ENCODE assay signal across 8 mouse cellular contexts in genomic region chr2:74711721-74712621, GRCm38 (mm10). TPM values are rescaled to one million over a fixed set of nuclear protein-coding genes. Genes with fewer than 3 reads are reported as not detected.
A peak's percentile ranks its signal among the peaks of the same experiment; 100 is the strongest.
DNase-seq lines count a peak whose midpoint lies in the region; ATAC-seq and TF ChIP-seq lines count a peak whose summit lies in the region.

TSS of gene Hoxd3 (plus strand) at chr2:74711927.
TSS of gene Hoxd4 (plus strand) at chr2:74711929.

- peak within 1 kb of the TSS; percentile 75 for H3K4me2 ChIP-seq in kidney, embryonic 15.5 days
- peak within 1 kb of the TSS; percentile 28; the same call in 1 of the 2 replicates for H3K4me2 ChIP-seq in midbrain, postnatal 0 days (ENCODE audit: low read depth, low read length, poor library complexity, severe bottlenecking)

- TF ChIP-seq CTCF in midbrain, postnatal 0 days (IDR thresholded peaks at IDR 0.05): no peak

- under 1% methylated on average over 65 of the region's 65 CpGs for WGBS in kidney, embryonic 15.5 days
- WGBS in midbrain, postnatal 0 days: under 1% methylated on average over 65 of the region's 65 CpGs

- H3K27ac ChIP-seq in kidney, embryonic 15.5 days: peak within 1 kb of the TSS; percentile 96
- H3K27ac ChIP-seq in midbrain, postnatal 0 days (ENCODE audit: low read depth, low read length): no peak within 1 kb of the TSS

- peak within 1 kb of the TSS; percentile 99 for H3K9ac ChIP-seq in kidney, embryonic 15.5 days
- no peak within 1 kb of the TSS for H3K9ac ChIP-seq in midbrain, postnatal 0 days (replicated peaks; ENCODE audit: low read length, poor library complexity, severe bottlenecking)

- peak; percentile 16 for ATAC-seq in kidney, embryonic 15.5 days (replicated peaks; ENCODE audit: low FRiP score)
- no peak for ATAC-seq in midbrain, postnatal 0 days (ENCODE audit: low FRiP score)

- peak; percentile 74 for DNase-seq in urinary bladder, adult 2 months (ENCODE audit: low spot score)
- DNase-seq in urinary bladder, postnatal 4 days (ENCODE audit: low spot score in 2 of 2): no peak
- peak; percentile 69 for DNase-seq in gastrocnemius, postnatal 10 days
- no peak for DNase-seq in midbrain, postnatal 0 days (ENCODE audit: low spot score)
- DNase-seq in right cerebral cortex, postnatal 14 days: no peak
- no peak for DNase-seq in T-cell, adult 2 months (ENCODE audit: low spot score)
- DNase-seq in layer of hippocampus, postnatal 14 days (ENCODE audit: low spot score in 2 of 2): no peak

- peak within 1 kb of the TSS; percentile 95 for H3K4me3 ChIP-seq in kidney, embryonic 15.5 days (replicated peaks)
- H3K4me3 ChIP-seq in midbrain, postnatal 0 days (ENCODE audit: low read depth, low read length): peak within 1 kb of the TSS; percentile 19; the same call in 1 of the 2 replicates

- no peaks in the 10 kb centered on the region for H3K9me3 ChIP-seq in kidney, embryonic 15.5 days (replicated peaks)
- no peaks in the 10 kb centered on the region for H3K9me3 ChIP-seq in midbrain, postnatal 0 days (ENCODE audit: low read length)

- H3K4me1 ChIP-seq in kidney, embryonic 15.5 days: peaks cover 61% of the 10 kb centered on the region
- H3K4me1 ChIP-seq in midbrain, postnatal 0 days (ENCODE audit: insufficient read depth, low read length): no peaks in the 10 kb centered on the region

- no peaks in the 10 kb centered on the region for H3K36me3 ChIP-seq in kidney, embryonic 15.5 days
- H3K36me3 ChIP-seq in midbrain, postnatal 0 days (ENCODE audit: insufficient read depth, low read length): no peaks in the 10 kb centered on the region

- no peaks in the 10 kb centered on the region for H3K27me3 ChIP-seq in kidney, embryonic 15.5 days
- peaks cover 92% of the 10 kb centered on the region for H3K27me3 ChIP-seq in midbrain, postnatal 0 days (ENCODE audit: insufficient read depth, low read length)

RNA-seq across cellular contexts. Expression of gene Hoxd3, which starts in this region (rescaled TPM):
- polyA plus RNA-seq in urinary bladder, adult 2 months (2012; rRNA removed): 2.6 and 2.7 TPM in 2 replicates
- under 1 TPM in 1 of 2 experiments, not detected in 1; 0.26 TPM for total RNA-seq in gastrocnemius, postnatal 10 days (2021)
- polyA plus RNA-seq in kidney, embryonic 15.5 days (2015; fragmentation: Nextera tagmentation; extraction: Ambion mirVana): 15.2 and 15.9 TPM in 2 replicates
- 11.6 TPM in 1 of 2 replicates, not detected in the other for total RNA-seq in midbrain, postnatal 0 days (2014; rRNA removed)
- polyA plus RNA-seq in midbrain, postnatal 0 days (2015; fragmentation: Nextera tagmentation; extraction: Ambion mirVana): not detected in 2 replicates
- total RNA-seq in layer of hippocampus, postnatal 14 days (2021): not detected

RNA-seq across cellular contexts. Expression of gene Hoxd4, which starts in this region (rescaled TPM):
- polyA plus RNA-seq in urinary bladder, adult 2 months (2012; rRNA removed): 39.2 and 61.2 TPM in 2 replicates
- total RNA-seq in gastrocnemius, postnatal 10 days (2021): 1 to 10 TPM; 2.1 to 4.8 TPM
- 5.6 and 5.8 TPM in 2 replicates for polyA plus RNA-seq in kidney, embryonic 15.5 days (2015; fragmentation: Nextera tagmentation; extraction: Ambion mirVana)
- total RNA-seq in midbrain, postnatal 0 days (2014; rRNA removed): 1.2 TPM in 1 of 2 replicates, not detected in the other
- not detected in 2 replicates for polyA plus RNA-seq in midbrain, postnatal 0 days (2015; fragmentation: Nextera tagmentation; extraction: Ambion mirVana)
- not detected for total RNA-seq in layer of hippocampus, postnatal 14 days (2021)

Comparison
In these comparisons a context has a peak if more than half of its experiments do, and no peak if none do; other contexts are left out.
1. DNase-seq: peak in urinary bladder, adult 2 months (single experiment) and gastrocnemius, postnatal 10 days (single experiment); none in urinary bladder, postnatal 4 days (0 of 2), midbrain, postnatal 0 days (single experiment), right cerebral cortex, postnatal 14 days (single experiment), T-cell, adult 2 months (single experiment) and layer of hippocampus, postnatal 14 days (0 of 2).